Mouse (Mus musculus): ENCODE results near the gene Cpa5. TPM values are rescaled to one million over a fixed set of nuclear protein-coding genes. Genes with fewer than 3 reads are reported as not detected.

The Cpa5 gene
- polyA plus RNA-seq, 1 experiment from 2014 or later, result 0.74 TPM

DNA sequence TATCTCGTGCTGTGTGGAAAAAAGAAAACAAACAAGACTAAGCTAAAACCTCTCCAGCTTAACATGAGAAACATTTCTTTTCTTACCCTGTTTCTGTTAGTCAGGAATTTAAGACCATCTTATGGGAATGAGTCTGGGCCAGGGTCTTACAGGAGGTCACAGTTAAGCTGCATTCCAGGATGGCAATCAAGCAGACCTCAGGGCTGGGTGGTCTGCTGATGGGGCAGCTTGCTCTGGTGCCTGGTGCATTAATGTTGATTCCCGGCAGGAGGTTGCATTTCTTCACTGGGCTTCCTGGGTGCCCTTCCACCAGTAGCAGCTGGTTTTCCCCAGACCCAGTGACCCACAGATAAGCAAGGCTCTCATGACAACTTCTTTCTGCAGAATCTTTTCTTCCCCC, 21.0 kb upstream of the Cpa5 start:
- 0 out of 4 replicates have a peak overlapping the region, but pooled peaks have one; percentile 2 to 11 for H3K27ac ChIP-seq (replicated peaks in 1 of 2; ENCODE audit: control insufficient read depth in 1 of 2, insufficient read depth in 1 of 2, low read depth in 2 of 2, low read length in 2 of 2)
- WGBS, result 26% methylated on average over 2 of the region's 2 CpGs
- H3K4me3 ChIP-seq (ENCODE audit: control insufficient read depth in 1 of 2, insufficient read depth in 1 of 2, low read depth in 1 of 2, low read length in 2 of 2), result no peak overlapping the region
- no peak overlapping the region for H3K4me2 ChIP-seq (ENCODE audit: low read length)
- H3K9me3 ChIP-seq (ENCODE audit: control insufficient read depth, low read length), result no peaks in the 10 kb centered on the region
- peaks cover 0 to 5% of the 10 kb centered on the region in 2 experiments; a peak in 2 of 4 replicates for H3K4me1 ChIP-seq (ENCODE audit: control insufficient read depth in 2 of 2, insufficient read depth in 2 of 2, low read length in 2 of 2)
- H3K27me3 ChIP-seq (ENCODE audit: control insufficient read depth, insufficient read depth, low read length), result no peaks in the 10 kb centered on the region
- ATAC-seq (ENCODE audit: insufficient number of reproducible peaks, insufficient read depth, low FRiP score, low read depth), result no peak
- no peaks in the 10 kb centered on the region for H3K36me3 ChIP-seq (ENCODE audit: control insufficient read depth, insufficient read depth, low read length)
- no peak overlapping the region for H3K9ac ChIP-seq (ENCODE audit: low read length)

DNA sequence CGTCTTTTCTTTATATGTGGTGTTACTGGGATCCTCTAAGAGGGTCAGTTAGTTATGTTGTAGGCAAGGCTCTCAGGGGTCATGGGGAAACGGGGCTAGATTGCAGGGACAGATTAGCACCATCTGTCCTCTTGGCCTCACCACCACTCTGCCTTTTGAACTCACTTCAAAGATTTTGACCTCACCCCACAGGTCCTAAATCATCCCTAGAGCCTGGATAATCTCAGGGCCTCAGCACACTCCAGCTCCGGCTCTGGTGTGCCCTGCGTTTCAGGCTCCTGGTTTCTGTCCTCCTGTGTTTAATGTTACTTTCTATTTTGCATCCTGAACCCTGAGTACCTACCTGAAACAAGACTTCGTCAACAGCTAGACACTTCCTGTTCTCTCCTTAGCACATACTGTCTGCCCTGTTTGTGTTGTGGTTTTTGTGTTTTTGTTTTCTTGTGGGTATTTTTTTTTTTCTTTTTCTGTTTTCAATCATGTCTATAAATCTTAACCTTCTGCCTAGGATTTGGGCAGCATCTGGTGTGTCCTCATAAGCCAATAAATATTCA, 18.9 kb upstream of the Cpa5 start:
- 54% methylated on average over 5 of the region's 5 CpGs for WGBS
- peaks cover 0 to 5% of the 10 kb centered on the region in 2 experiments; a peak in 2 of 4 replicates for H3K4me1 ChIP-seq (ENCODE audit: control insufficient read depth in 2 of 2, insufficient read depth in 2 of 2, low read length in 2 of 2)
- H3K36me3 ChIP-seq (ENCODE audit: control insufficient read depth, insufficient read depth, low read length), result no peaks in the 10 kb centered on the region
- H3K27ac ChIP-seq (replicated peaks in 1 of 2; ENCODE audit: control insufficient read depth in 1 of 2, insufficient read depth in 1 of 2, low read depth in 2 of 2, low read length in 2 of 2), result no peak overlapping the region
- no peaks in the 10 kb centered on the region for H3K27me3 ChIP-seq (ENCODE audit: control insufficient read depth, insufficient read depth, low read length)
- H3K9me3 ChIP-seq (ENCODE audit: control insufficient read depth, low read length), result no peaks in the 10 kb centered on the region
- no peak overlapping the region for H3K9ac ChIP-seq (ENCODE audit: low read length)
- no peak overlapping the region for H3K4me2 ChIP-seq (ENCODE audit: low read length)
- H3K4me3 ChIP-seq (ENCODE audit: control insufficient read depth in 1 of 2, insufficient read depth in 1 of 2, low read depth in 1 of 2, low read length in 2 of 2), result no peak overlapping the region
- ATAC-seq (ENCODE audit: insufficient number of reproducible peaks, insufficient read depth, low FRiP score, low read depth), result no peak

DNA sequence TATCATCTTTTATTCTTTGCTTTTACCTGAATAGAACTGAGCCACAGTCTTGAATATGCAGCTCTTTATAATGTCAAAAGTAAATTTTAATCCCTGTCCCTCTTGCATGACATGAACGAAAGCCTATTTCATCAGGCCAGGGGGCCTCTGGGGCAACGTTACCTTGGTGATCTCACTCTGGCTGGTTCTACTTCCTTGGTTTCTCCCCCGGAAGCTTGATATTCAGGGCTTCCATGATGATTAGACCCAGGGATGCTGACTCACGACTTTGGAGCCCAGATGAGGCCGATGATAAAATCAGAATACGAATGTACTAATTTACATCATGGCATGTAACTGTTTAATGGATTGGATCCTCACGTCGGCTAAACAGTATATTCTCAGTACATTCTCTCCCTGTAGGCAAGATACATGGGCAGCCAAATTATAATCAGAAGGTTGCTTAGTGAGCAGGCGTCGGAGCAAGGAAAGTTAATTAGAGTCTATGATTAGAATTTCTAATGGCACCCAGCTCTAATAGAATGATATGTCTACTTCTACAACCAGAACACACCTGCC, 18.3 kb upstream of the Cpa5 start:
- WGBS, result 78% methylated on average over 10 of the region's 10 CpGs
- ATAC-seq (ENCODE audit: insufficient number of reproducible peaks, insufficient read depth, low FRiP score, low read depth), result no peak
- H3K36me3 ChIP-seq (ENCODE audit: control insufficient read depth, insufficient read depth, low read length), result no peaks in the 10 kb centered on the region
- no peak overlapping the region for H3K27ac ChIP-seq (replicated peaks in 1 of 2; ENCODE audit: control insufficient read depth in 1 of 2, insufficient read depth in 1 of 2, low read depth in 2 of 2, low read length in 2 of 2)
- H3K9me3 ChIP-seq (ENCODE audit: control insufficient read depth, low read length), result no peaks in the 10 kb centered on the region
- no peak overlapping the region for H3K4me3 ChIP-seq (ENCODE audit: control insufficient read depth in 1 of 2, insufficient read depth in 1 of 2, low read depth in 1 of 2, low read length in 2 of 2)
- H3K4me2 ChIP-seq (ENCODE audit: low read length), result no peak overlapping the region
- peaks cover 0 to 5% of the 10 kb centered on the region in 2 experiments; a peak in 2 of 4 replicates for H3K4me1 ChIP-seq (ENCODE audit: control insufficient read depth in 2 of 2, insufficient read depth in 2 of 2, low read length in 2 of 2)
- H3K9ac ChIP-seq (ENCODE audit: low read length), result no peak overlapping the region
- H3K27me3 ChIP-seq (ENCODE audit: control insufficient read depth, insufficient read depth, low read length), result no peaks in the 10 kb centered on the region

DNA sequence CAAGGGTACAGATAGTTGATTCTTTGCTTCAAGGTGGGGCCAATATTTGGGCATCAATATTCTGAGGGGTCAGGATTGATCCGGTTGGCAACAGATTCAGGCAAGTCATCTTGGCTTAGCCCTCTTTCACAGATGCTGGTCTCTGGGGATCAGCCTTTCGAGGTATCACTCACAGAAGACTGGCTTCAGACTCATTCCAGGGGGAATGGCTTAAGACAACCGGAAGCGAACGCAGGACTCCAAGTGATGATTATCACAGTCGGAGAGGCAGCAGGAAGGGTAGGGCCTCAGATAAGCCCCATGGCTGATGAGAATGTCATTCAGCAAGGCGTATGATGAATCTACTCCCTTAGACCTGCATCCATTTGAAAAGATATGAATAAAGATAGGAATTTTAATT, 16.4 kb upstream of the Cpa5 start:
- WGBS, result 45% methylated on average over 7 of the region's 7 CpGs

GRCm38 (mm10) chr6:30596230-30596898, 14.4 kb upstream of the Cpa5 start:
- H3K27ac ChIP-seq (replicated peaks in 1 of 2; ENCODE audit: control insufficient read depth in 1 of 2, insufficient read depth in 1 of 2, low read depth in 2 of 2, low read length in 2 of 2), result no peak overlapping the region
- H3K27me3 ChIP-seq (ENCODE audit: control insufficient read depth, insufficient read depth, low read length), result no peaks in the 10 kb centered on the region
- 87% methylated on average over 8 of the region's 8 CpGs for WGBS
- H3K9ac ChIP-seq (ENCODE audit: low read length), result no peak overlapping the region
- H3K9me3 ChIP-seq (ENCODE audit: control insufficient read depth, low read length), result no peaks in the 10 kb centered on the region
- no peak overlapping the region for H3K4me3 ChIP-seq (ENCODE audit: control insufficient read depth in 1 of 2, insufficient read depth in 1 of 2, low read depth in 1 of 2, low read length in 2 of 2)
- H3K4me2 ChIP-seq (ENCODE audit: low read length), result no peak overlapping the region
- no peaks in the 10 kb centered on the region for H3K36me3 ChIP-seq (ENCODE audit: control insufficient read depth, insufficient read depth, low read length)
- peaks cover 0 to 2% of the 10 kb centered on the region in 2 experiments; a peak in 1 of 4 replicates for H3K4me1 ChIP-seq (ENCODE audit: control insufficient read depth in 2 of 2, insufficient read depth in 2 of 2, low read length in 2 of 2)
- no peak for ATAC-seq (ENCODE audit: insufficient number of reproducible peaks, insufficient read depth, low FRiP score, low read depth)

More for the DNA sequence above, 16.4 kb upstream of the Cpa5 start:
- H3K9ac ChIP-seq (ENCODE audit: low read length), result no peak overlapping the region
- H3K4me3 ChIP-seq (ENCODE audit: control insufficient read depth in 1 of 2, insufficient read depth in 1 of 2, low read depth in 1 of 2, low read length in 2 of 2), result no peak overlapping the region
- no peak overlapping the region for H3K27ac ChIP-seq (replicated peaks in 1 of 2; ENCODE audit: control insufficient read depth in 1 of 2, insufficient read depth in 1 of 2, low read depth in 2 of 2, low read length in 2 of 2)
- no peaks in the 10 kb centered on the region for H3K9me3 ChIP-seq (ENCODE audit: control insufficient read depth, low read length)
- no peaks in the 10 kb centered on the region for H3K27me3 ChIP-seq (ENCODE audit: control insufficient read depth, insufficient read depth, low read length)
- H3K36me3 ChIP-seq (ENCODE audit: control insufficient read depth, insufficient read depth, low read length), result no peaks in the 10 kb centered on the region
- peaks cover 0 to 5% of the 10 kb centered on the region in 2 experiments; a peak in 2 of 4 replicates for H3K4me1 ChIP-seq (ENCODE audit: control insufficient read depth in 2 of 2, insufficient read depth in 2 of 2, low read length in 2 of 2)
- ATAC-seq (ENCODE audit: insufficient number of reproducible peaks, insufficient read depth, low FRiP score, low read depth), result no peak
- no peak overlapping the region for H3K4me2 ChIP-seq (ENCODE audit: low read length)

DNA sequence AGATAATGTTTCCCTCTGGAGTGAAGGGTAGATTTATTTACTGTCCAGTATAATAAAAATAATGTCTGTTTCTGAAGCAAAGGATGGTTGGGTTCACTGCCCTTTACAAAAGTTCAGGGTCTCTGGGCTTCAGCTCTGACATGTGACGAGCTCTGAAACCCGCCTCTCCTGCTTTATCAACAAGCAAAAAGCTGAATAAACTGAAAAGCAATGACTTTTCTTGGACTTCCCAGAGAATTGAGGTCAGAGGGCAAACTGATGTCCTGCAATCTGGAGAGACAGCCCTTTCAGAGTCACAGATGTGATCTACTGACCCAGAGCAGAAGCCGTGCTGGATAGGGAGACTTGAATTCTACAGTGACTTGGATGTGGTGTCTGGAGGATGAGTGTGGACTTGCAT, 10.8 kb upstream of the Cpa5 start:
- no peak for ATAC-seq (ENCODE audit: insufficient number of reproducible peaks, insufficient read depth, low FRiP score, low read depth)
- Histone ChIP-seq H3K27ac (replicated peaks in 1 of 2; ENCODE audit: control insufficient read depth in 1 of 2, insufficient read depth in 1 of 2, low read depth in 2 of 2, low read length in 2 of 2) (no peak overlapping the region), H3K9me3 (ENCODE audit: control insufficient read depth, low read length) (no peaks in the 10 kb centered on the region), H3K9ac (ENCODE audit: low read length) (no peak overlapping the region), H3K4me2 (ENCODE audit: low read length) (no peak overlapping the region), H3K36me3 (ENCODE audit: control insufficient read depth, insufficient read depth, low read length) (no peaks in the 10 kb centered on the region), H3K4me1 (ENCODE audit: control insufficient read depth in 2 of 2, insufficient read depth in 2 of 2, low read length in 2 of 2) (no peaks in the 10 kb centered on the region), H3K27me3 (ENCODE audit: control insufficient read depth, insufficient read depth, low read length) (no peaks in the 10 kb centered on the region), H3K4me3 (ENCODE audit: control insufficient read depth in 1 of 2, insufficient read depth in 1 of 2, low read depth in 1 of 2, low read length in 2 of 2) (no peak overlapping the region)
- 63% methylated on average over 3 of the region's 3 CpGs for WGBS

GRCm38 (mm10) chr6:30600995-30601394, 9.8 kb upstream of the Cpa5 start:
- no peak overlapping the region for H3K27ac ChIP-seq (replicated peaks in 1 of 2; ENCODE audit: control insufficient read depth in 1 of 2, insufficient read depth in 1 of 2, low read depth in 2 of 2, low read length in 2 of 2)
- no peak overlapping the region for H3K9ac ChIP-seq (ENCODE audit: low read length)
- H3K36me3 ChIP-seq (ENCODE audit: control insufficient read depth, insufficient read depth, low read length), result no peaks in the 10 kb centered on the region
- H3K4me1 ChIP-seq (ENCODE audit: control insufficient read depth in 2 of 2, insufficient read depth in 2 of 2, low read length in 2 of 2), result no peaks in the 10 kb centered on the region
- no peaks in the 10 kb centered on the region for H3K27me3 ChIP-seq (ENCODE audit: control insufficient read depth, insufficient read depth, low read length)
- ATAC-seq (ENCODE audit: insufficient number of reproducible peaks, insufficient read depth, low FRiP score, low read depth), result no peak
- WGBS, result 84% methylated on average over 1 of the region's 1 CpGs
- H3K4me3 ChIP-seq (ENCODE audit: control insufficient read depth in 1 of 2, insufficient read depth in 1 of 2, low read depth in 1 of 2, low read length in 2 of 2), result no peak overlapping the region
- no peak overlapping the region for H3K4me2 ChIP-seq (ENCODE audit: low read length)
- H3K9me3 ChIP-seq (ENCODE audit: control insufficient read depth, low read length), result no peaks in the 10 kb centered on the region
